Mouse (Mus musculus) adrenal gland (tissue): ENCODE data around the gene Serinc1.
"Not testable (repeated sequence)": the region's sequence is repeated elsewhere in the genome, so short reads cannot be mapped to it uniquely, and the experiment has no call there.

Source experiments
- intact Hi-C: fragments of 180-260 bp; cut with DNase I; formaldehyde crosslinking; loops from one replicate; pipeline ENCODE4 v1.15.1; 2025
- long read RNA-seq, 2 experiments: library from polyadenylated mRNA; unstranded; transcript quantifications; one replicate each; pipeline ENCODE4 v2.0.0; 2020; ENCODE audit warnings: borderline replicate concordance in 1 of 2; ENCODE audit not compliant: insufficient replicate concordance in 1 of 2

The Serinc1 gene
- long read RNA-seq, experiment 1, transcript Serinc1-201 (9 exons, 2,880 nt): major isoform, 173 of 198 reads
- long read RNA-seq, experiment 1, partial matches to known transcripts: 12 of 198 reads
- long read RNA-seq, experiment 1, other reads (novel, unspliced or antisense): 12 of 198 reads
- long read RNA-seq, experiment 2, transcript Serinc1-201 (9 exons, 2,880 nt): major isoform, 192 of 222 reads
- long read RNA-seq, experiment 2, partial matches to known transcripts: 11 of 222 reads
- long read RNA-seq, experiment 2, other reads (novel, unspliced or antisense): 19 of 222 reads

DNA sequence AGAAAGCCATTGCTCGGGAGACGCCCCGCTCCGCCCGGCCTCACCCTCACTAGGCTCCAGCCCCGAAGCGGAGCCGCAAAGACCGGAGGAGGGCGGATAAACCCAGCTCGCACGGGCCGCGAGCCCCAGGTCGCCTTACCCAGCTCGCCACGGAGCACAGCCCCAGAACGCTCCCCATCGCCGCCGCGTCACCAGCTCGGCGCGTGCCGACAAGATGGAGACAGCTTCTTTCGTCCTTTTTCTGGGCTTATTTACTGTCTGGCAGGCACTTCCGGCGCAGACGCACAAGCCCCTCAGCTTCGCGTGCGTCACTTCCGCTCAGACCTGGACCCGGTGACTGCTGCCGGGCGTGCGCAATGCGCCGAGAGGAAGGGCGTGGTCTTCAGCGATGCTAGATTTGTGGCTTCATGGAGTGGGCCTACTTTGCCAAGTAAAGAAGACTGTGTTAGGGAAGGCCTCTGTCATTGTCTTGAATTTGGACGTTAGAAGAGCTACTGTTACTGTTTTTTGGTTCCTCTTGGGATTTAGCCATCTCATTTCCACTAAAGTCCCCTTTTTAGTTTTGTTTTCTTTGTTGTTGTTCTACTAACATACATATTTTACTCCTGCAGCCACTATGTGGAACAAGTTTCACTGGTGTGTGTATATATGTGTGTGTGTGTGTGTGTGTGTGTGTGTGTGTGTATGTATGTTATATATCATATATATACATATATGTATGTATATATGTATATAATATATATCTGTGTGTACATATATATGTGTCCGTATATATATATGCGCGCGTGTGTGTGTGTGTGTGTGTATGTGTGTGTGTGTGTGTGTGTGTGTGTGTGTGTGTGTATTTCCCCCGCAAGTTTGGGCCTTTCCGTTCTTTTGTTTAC, at the start of gene Serinc1:
Gene Serinc1, minus strand, starts transcription at position 313 of the 884 bp plus-strand sequence.
- intact Hi-C loops: loop anchor here (5.0 kb wide), 1 partner anchor 45 kb away; the partner anchor contains the start of gene Hsf2

DNA sequence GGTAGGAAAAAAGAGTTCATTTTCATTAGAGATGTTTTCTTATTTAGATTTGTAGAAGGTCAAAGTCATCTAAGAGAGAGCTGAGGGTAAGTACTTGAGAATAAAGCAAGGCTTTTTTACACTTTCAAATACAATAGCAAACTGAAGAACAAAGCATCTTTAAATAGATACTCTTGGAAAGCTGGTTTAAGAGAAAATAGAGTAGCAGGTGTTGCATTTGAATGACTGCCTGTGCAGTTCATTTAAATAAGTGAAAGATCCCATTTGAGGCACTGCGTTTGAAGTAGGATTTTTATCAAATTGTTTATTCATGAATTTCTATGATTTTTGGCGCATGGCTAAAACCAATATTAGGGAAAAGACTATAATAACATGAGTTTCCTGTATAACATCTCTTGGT, 44.4 kb upstream of the Serinc1 start:
- intact Hi-C loops: no loop called here

DNA sequence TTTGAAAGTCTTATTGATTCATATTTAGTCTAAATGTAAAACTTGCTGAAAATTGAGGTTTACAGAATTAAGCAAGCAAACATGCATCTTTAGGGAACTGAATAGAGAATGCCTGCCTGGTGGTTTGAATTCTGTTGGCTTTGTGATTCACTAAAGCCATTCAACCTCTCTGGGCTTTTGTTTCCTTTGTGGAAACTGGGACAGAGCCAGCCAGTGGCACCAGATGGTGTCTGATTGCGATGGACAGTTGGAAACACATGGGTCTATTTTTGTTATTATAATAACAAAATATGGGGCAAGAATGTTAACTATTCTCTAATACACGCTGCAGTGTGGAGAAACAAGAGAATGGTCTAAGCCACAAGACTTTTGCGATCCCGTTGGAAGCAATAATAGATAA, 39.8 kb upstream of the Serinc1 start:
- intact Hi-C loops: no loop called here

- intact Hi-C loops: no loop called here
These were observed 38.9 kb upstream of the Serinc1 start for GRCm38 (mm10) chr10:57571211-57571730.

DNA sequence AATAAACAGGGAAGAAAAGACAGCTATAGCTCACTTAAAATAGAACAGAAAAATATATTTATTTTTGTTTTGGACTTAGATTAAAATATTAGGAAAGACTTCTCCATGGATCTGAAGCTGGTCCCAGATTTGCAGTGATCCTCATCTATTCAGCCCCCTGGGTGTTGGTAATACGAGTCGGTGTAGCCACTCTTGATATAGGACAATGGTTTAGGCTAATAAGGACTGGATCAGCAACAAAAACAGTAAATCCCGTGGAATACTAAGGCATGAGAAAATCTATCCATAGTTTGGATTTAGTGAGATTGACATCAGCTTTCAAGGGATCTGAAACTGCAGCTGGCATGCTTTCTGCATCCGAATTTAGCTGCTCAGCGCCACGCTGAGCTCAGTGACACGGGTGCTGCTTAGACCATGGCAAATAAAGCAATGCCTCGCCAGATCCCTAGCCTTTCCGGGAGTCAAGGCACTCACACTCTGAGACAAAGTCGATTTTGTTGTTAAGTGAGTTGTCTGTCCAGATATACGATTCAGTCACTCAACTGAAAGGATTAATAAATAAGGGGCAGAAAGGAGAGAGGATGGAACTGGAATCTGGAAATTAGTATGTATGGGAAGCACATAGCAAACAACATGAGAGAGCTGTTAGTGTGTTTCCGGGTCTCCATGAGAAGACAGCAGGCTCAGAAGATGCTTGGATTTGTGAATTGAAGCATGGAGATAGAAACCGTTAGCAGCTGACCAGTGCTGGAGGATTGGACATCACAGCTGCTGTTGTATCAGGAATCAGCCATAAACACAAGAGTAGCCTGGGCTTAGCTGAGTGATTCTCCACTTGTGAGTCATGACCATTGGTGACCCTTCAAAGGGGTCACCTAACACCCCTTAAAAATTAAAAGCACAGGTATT, 36.9 kb upstream of the Serinc1 start:
- intact Hi-C loops: loop anchor here (10.0 kb wide), 1 partner anchor 104 kb away; no protein-coding TSS in a partner anchor

GRCm38 (mm10) chr10:57566221-57566620, 33.9 kb upstream of the Serinc1 start:
- intact Hi-C loops: loop anchor here (10.0 kb wide), 1 partner anchor 101 kb away; no protein-coding TSS in a partner anchor

- intact Hi-C loops: no loop called here
These were observed 25.3 kb upstream of the Serinc1 start for GRCm38 (mm10) chr10:57557597-57557996.

- intact Hi-C loops: no loop called here
These were observed 21.4 kb upstream of the Serinc1 start for GRCm38 (mm10) chr10:57553719-57554118.

- intact Hi-C loops: no loop called here
These were observed 17.3 kb upstream of the Serinc1 start for GRCm38 (mm10) chr10:57549631-57550030.

- intact Hi-C loops: not testable (repeated sequence)
These were observed 11.6 kb upstream of the Serinc1 start for GRCm38 (mm10) chr10:57543890-57544289.

GRCm38 (mm10) chr10:57531616-57532217, 613 bp downstream of the Serinc1 start:
- intact Hi-C loops: loop anchor here (5.0 kb wide), 1 partner anchor 44 kb away; the partner anchor contains the start of gene Hsf2

DNA sequence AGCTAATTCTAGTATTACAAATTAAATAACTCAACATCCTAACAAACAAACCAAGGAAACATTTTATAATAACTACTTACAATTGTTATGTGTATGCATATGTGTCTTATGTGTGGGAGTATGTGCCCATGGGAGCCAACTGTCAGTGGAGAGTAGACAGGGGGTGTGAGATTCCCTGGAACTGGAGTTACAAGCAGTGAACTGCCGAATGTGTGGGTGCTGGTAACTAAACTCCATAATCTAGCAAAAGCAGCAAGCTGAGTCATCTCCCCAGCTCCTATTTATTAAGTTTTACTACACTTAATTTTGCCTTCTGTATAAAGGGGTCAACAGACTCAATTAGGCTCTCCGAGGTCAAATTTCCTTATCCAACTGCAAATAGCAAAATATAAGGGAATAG, 1.3 kb downstream of the Serinc1 start:
- intact Hi-C loops: loop anchor here (5.0 kb wide), 1 partner anchor 44 kb away; the partner anchor contains the start of gene Hsf2

GRCm38 (mm10) chr10:57526469-57526868, 5.9 kb downstream of the Serinc1 start:
- intact Hi-C loops: loop anchor here (10.0 kb wide), 1 partner anchor 748 kb away; no protein-coding TSS in a partner anchor

DNA sequence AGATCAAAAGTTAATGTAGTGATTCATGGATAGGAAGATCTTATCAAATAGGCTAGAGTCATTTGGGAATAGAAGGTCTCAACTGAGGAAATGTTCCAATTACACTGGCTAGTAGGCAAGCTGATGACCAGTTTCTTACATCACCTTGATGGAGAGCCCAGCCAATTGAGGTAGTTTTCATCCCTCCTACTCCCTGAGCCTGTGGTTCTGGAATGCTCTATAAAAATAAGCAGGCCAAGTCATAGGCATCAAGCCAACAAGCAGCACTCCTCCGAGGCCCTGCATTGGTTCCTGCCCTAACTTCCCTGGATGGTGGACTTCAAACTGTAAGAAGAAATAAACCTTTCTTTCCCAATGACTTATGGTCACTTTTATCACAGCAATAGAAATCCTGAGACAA, 17.1 kb downstream of the Serinc1 start:
- intact Hi-C loops: no loop called here

GRCm38 (mm10) chr10:57514616-57515015, 17.7 kb downstream of the Serinc1 start:
- intact Hi-C loops: no loop called here

GRCm38 (mm10) chr10:57499414-57500156, 32.7 kb downstream of the Serinc1 start:
- intact Hi-C loops: no loop called here

DNA sequence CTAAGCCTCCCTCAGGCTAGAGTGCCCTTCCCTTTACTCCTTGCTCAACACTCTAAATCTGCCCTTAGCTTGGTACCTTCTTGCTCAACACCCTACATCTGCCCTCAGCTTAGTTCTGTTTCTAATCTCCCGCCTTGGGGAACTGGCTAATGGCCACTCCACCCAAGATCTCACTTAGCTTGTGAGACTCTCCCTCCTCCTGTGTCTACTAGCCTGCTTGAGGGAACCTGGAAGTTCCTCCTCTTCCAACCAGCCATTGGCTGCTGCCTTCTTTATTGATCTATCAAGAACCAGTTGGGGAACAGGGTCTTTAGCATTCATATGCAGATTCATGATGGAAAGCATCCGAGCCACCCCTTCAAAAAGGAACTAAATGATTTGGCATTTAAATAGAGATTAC, 40.3 kb downstream of the Serinc1 start:
- intact Hi-C loops: no loop called here

GRCm38 (mm10) chr10:57488591-57488990, 43.7 kb downstream of the Serinc1 start:
- intact Hi-C loops: loop anchor here (5.0 kb wide), 1 partner anchor 44 kb away; the partner anchor contains the start of gene Serinc1

DNA sequence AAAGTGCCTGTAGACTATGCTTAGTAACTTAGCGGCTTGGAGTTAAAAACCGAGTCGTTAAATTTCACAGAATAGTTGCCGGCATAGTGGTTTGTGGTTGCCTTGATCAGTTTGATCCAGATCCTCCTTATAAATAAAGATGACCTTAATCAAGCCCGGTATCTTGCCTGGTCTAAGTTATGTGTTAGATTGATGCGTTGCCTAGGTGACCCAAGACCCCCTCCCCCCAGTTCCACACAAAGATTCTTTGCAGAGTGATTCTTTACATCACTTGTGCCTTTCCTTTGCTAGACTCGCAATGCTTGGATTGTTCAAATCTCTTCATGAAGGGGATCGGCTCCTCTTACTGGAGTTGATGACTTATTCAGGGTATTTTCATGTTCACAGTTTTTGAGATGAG, 45.1 kb downstream of the Serinc1 start:
- intact Hi-C loops: loop anchor here (5.0 kb wide), 1 partner anchor 45 kb away; the partner anchor contains the start of gene Serinc1
